Mouse (Mus musculus) hindbrain, embryonic 13.5 days (tissue): ENCODE results near the gene Pga5. TPM values are rescaled to one million over a fixed set of nuclear protein-coding genes. Genes with fewer than 3 reads are reported as not detected.

Experiments
- ATAC-seq: fragments of 200-750 bp; cut with Nextera tagmentation; 2 replicates; pipeline ENCODE4 v1.8.0; 2017; ENCODE audit warnings: moderate TSS enrichment; ENCODE audit not compliant: low FRiP score
- H3K27ac ChIP-seq: fragments of 300-500 bp; sonication (generic); 2 replicates; pipeline ENCODE4 v1.5.1; 2015; ENCODE audit warnings: inconsistent platforms, mild to moderate bottlenecking, moderate library complexity
- H3K27me3 ChIP-seq: fragments of 300-500 bp; sonication (generic); 2 replicates; pipeline ENCODE4 v1.6.1; 2015; ENCODE audit warnings: mild to moderate bottlenecking, inconsistent platforms
- H3K36me3 ChIP-seq: fragments of 300-500 bp; sonication (generic); 2 replicates; pipeline ENCODE4 v1.6.1; 2015; ENCODE audit warnings: mild to moderate bottlenecking, inconsistent platforms
- H3K4me1 ChIP-seq: fragments of 300-500 bp; sonication (generic); replicated peaks from 2 replicates; pipeline ENCODE4 v1.6.1; 2015; ENCODE audit warnings: inconsistent platforms
- H3K4me2 ChIP-seq: fragments of 300-500 bp; sonication (generic); 2 replicates; pipeline ENCODE4 v1.6.1; 2015; ENCODE audit warnings: inconsistent platforms, mild to moderate bottlenecking, moderate library complexity
- H3K4me3 ChIP-seq: fragments of 300-500 bp; sonication (generic); 2 replicates; pipeline ENCODE4 v1.5.1; 2015; ENCODE audit warnings: mild to moderate bottlenecking, inconsistent platforms
- H3K9ac ChIP-seq: fragments of 300-500 bp; sonication (generic); 2 replicates; pipeline ENCODE4 v1.6.1; 2015; ENCODE audit warnings: mild to moderate bottlenecking, inconsistent platforms
- H3K9me3 ChIP-seq: fragments of 300-500 bp; sonication (generic); 2 replicates; pipeline ENCODE4 v1.6.1; 2016; ENCODE audit warnings: inconsistent platforms
- WGBS: fragments of 180-500 bp; shearing (Covaris S2); methylation state at CpG from one replicate; pipeline ENCODE4 v1.1.7; 2015; 5-methylcytosine and 5-hydroxymethylcytosine counted together
- polyA plus RNA-seq: library from polyadenylated mRNA; unstranded; fragments of >200 nt; fragmentation: Nextera tagmentation; extraction: Ambion mirVana; gene quantifications from 2 replicates; pipeline ENCODE4 v1.2.1, GENCODE M21; 2015

Gene Pga5
- polyA plus RNA-seq, 1 experiment from 2014 or later, result not detected

- H3K4me2 ChIP-seq, result no peak overlapping the region
- no peaks in the 10 kb centered on the region for H3K27me3 ChIP-seq
- no peaks in the 10 kb centered on the region for H3K9me3 ChIP-seq
- H3K4me3 ChIP-seq, result no peak overlapping the region
- H3K4me1 ChIP-seq, result peaks cover 29% of the 10 kb centered on the region
- H3K36me3 ChIP-seq, result peaks cover 51% of the 10 kb centered on the region
- WGBS, result 97% methylated on average over 12 of the region's 12 CpGs
- no peak overlapping the region for H3K27ac ChIP-seq
- H3K9ac ChIP-seq, result no peak overlapping the region
- ATAC-seq, result no peak
These were observed 34.8 kb upstream of the Pga5 start for GRCm38 (mm10) chr19:10712646-10713045.

GRCm38 (mm10) chr19:10712194-10712593, 34.3 kb upstream of the Pga5 start:
- ATAC-seq, result no peak
- Histone ChIP-seq H3K27me3 (no peaks in the 10 kb centered on the region), H3K9me3 (no peaks in the 10 kb centered on the region), H3K36me3 (peaks cover 56% of the 10 kb centered on the region), H3K4me2 (no peak overlapping the region), H3K4me3 (no peak overlapping the region), H3K27ac (no peak overlapping the region), H3K4me1 (peaks cover 29% of the 10 kb centered on the region), H3K9ac (no peak overlapping the region)
- WGBS, result 98% methylated on average over 7 of the region's 7 CpGs

GRCm38 (mm10) chr19:10710751-10711150, 32.9 kb upstream of the Pga5 start:
- 0 out of 2 replicates have a peak overlapping the region, but pooled peaks have one; percentile 25 for H3K9ac ChIP-seq
- ATAC-seq, result no peak
- peaks cover 62% of the 10 kb centered on the region for H3K36me3 ChIP-seq
- H3K9me3 ChIP-seq, result no peaks in the 10 kb centered on the region
- no peaks in the 10 kb centered on the region for H3K27me3 ChIP-seq
- H3K4me1 ChIP-seq, result peaks cover 29% of the 10 kb centered on the region
- H3K4me2 ChIP-seq, result no peak overlapping the region
- 94% methylated on average over 4 of the region's 4 CpGs for WGBS
- peak overlapping the region; percentile 93 for H3K27ac ChIP-seq
- no peak overlapping the region for H3K4me3 ChIP-seq

- 60% methylated on average over 9 of the region's 9 CpGs for WGBS
- peaks cover 33% of the 10 kb centered on the region for H3K4me1 ChIP-seq
- H3K27ac ChIP-seq, result peak overlapping the region; percentile 93
- peak; percentile 38; the same call in 1 of the 2 replicates for ATAC-seq
- no peaks in the 10 kb centered on the region for H3K27me3 ChIP-seq
- no peak overlapping the region for H3K4me3 ChIP-seq
- no peaks in the 10 kb centered on the region for H3K9me3 ChIP-seq
- H3K4me2 ChIP-seq, result no peak overlapping the region
- peak overlapping the region; percentile 49; the same call in 1 of the 2 replicates for H3K9ac ChIP-seq
- peaks cover 62% of the 10 kb centered on the region for H3K36me3 ChIP-seq
These were observed 32.2 kb upstream of the Pga5 start for GRCm38 (mm10) chr19:10710088-10710511.

GRCm38 (mm10) chr19:10709360-10710087, 31.7 kb upstream of the Pga5 start:
- H3K36me3 ChIP-seq, result peaks cover 62% of the 10 kb centered on the region
- H3K9ac ChIP-seq, result no peak overlapping the region
- 15% methylated on average over 8 of the region's 8 CpGs for WGBS
- H3K4me2 ChIP-seq, result no peak overlapping the region
- H3K9me3 ChIP-seq, result no peaks in the 10 kb centered on the region
- H3K27ac ChIP-seq, result peak overlapping the region; percentile 93
- H3K4me3 ChIP-seq, result no peak overlapping the region
- no peaks in the 10 kb centered on the region for H3K27me3 ChIP-seq
- H3K4me1 ChIP-seq, result peaks cover 33% of the 10 kb centered on the region
- peak; percentile 84 for ATAC-seq

- Histone ChIP-seq H3K9ac (no peak overlapping the region), H3K27ac (peak overlapping the region; percentile 93), H3K4me1 (peaks cover 33% of the 10 kb centered on the region), H3K4me3 (no peak overlapping the region), H3K36me3 (peaks cover 58% of the 10 kb centered on the region), H3K4me2 (no peak overlapping the region), H3K27me3 (no peaks in the 10 kb centered on the region), H3K9me3 (no peaks in the 10 kb centered on the region)
- WGBS, result 49% methylated on average over 6 of the region's 6 CpGs
- no peak for ATAC-seq
These were observed 31.0 kb upstream of the Pga5 start for GRCm38 (mm10) chr19:10708900-10709299.

- peaks cover 48% of the 10 kb centered on the region for H3K36me3 ChIP-seq
- 94% methylated on average over 1 of the region's 1 CpGs for WGBS
- H3K9ac ChIP-seq, result no peak overlapping the region
- peaks cover 33% of the 10 kb centered on the region for H3K4me1 ChIP-seq
- no peak overlapping the region for H3K4me2 ChIP-seq
- no peaks in the 10 kb centered on the region for H3K27me3 ChIP-seq
- no peak for ATAC-seq
- no peak overlapping the region; the same call in 1 of the 2 replicates for H3K27ac ChIP-seq
- no peaks in the 10 kb centered on the region for H3K9me3 ChIP-seq
- no peak overlapping the region for H3K4me3 ChIP-seq
These were observed 30.0 kb upstream of the Pga5 start for GRCm38 (mm10) chr19:10707881-10708280.

GRCm38 (mm10) chr19:10707087-10707875, 29.4 kb upstream of the Pga5 start:
- Histone ChIP-seq H3K27me3 (no peaks in the 10 kb centered on the region), H3K36me3 (peaks cover 42% of the 10 kb centered on the region), H3K9ac (no peak overlapping the region), H3K27ac (no peak overlapping the region; the same call in 1 of the 2 replicates), H3K4me3 (no peak overlapping the region), H3K9me3 (no peaks in the 10 kb centered on the region), H3K4me2 (no peak overlapping the region), H3K4me1 (peaks cover 33% of the 10 kb centered on the region)
- no peak for ATAC-seq
- 75% methylated on average over 13 of the region's 13 CpGs for WGBS

- Histone ChIP-seq H3K4me1 (peaks cover 41% of the 10 kb centered on the region), H3K36me3 (peaks cover 18% of the 10 kb centered on the region), H3K27ac (no peak overlapping the region), H3K27me3 (no peaks in the 10 kb centered on the region), H3K9me3 (no peaks in the 10 kb centered on the region), H3K4me2 (no peak overlapping the region), H3K9ac (no peak overlapping the region; the same call in 1 of the 2 replicates), H3K4me3 (no peak overlapping the region)
- ATAC-seq, result no peak
- 91% methylated on average over 8 of the region's 8 CpGs for WGBS
These were observed 25.6 kb upstream of the Pga5 start for GRCm38 (mm10) chr19:10703470-10703869.

- Histone ChIP-seq H3K27ac (no peak overlapping the region), H3K36me3 (peaks cover 6% of the 10 kb centered on the region), H3K4me3 (no peak overlapping the region), H3K27me3 (no peaks in the 10 kb centered on the region), H3K4me2 (no peak overlapping the region), H3K9me3 (no peaks in the 10 kb centered on the region), H3K9ac (no peak overlapping the region), H3K4me1 (peaks cover 55% of the 10 kb centered on the region)
- WGBS, result 88% methylated on average over 8 of the region's 8 CpGs
- no peak for ATAC-seq
These were observed 24.3 kb upstream of the Pga5 start for GRCm38 (mm10) chr19:10702125-10702524.

- H3K9ac ChIP-seq, result no peak overlapping the region
- 55% methylated on average over 6 of the region's 6 CpGs for WGBS
- no peaks in the 10 kb centered on the region for H3K36me3 ChIP-seq
- no peaks in the 10 kb centered on the region for H3K27me3 ChIP-seq
- H3K4me1 ChIP-seq, result peaks cover 63% of the 10 kb centered on the region
- ATAC-seq, result no peak
- H3K4me3 ChIP-seq, result no peak overlapping the region
- no peaks in the 10 kb centered on the region for H3K9me3 ChIP-seq
- H3K27ac ChIP-seq, result no peak overlapping the region
- no peak overlapping the region for H3K4me2 ChIP-seq
These were observed 23.3 kb upstream of the Pga5 start for GRCm38 (mm10) chr19:10701013-10701726.

- H3K27me3 ChIP-seq, result no peaks in the 10 kb centered on the region
- H3K27ac ChIP-seq, result peak overlapping the region; percentile 32
- H3K4me2 ChIP-seq, result no peak overlapping the region
- no peak overlapping the region for H3K4me3 ChIP-seq
- 71% methylated on average over 9 of the region's 9 CpGs for WGBS
- H3K9me3 ChIP-seq, result no peaks in the 10 kb centered on the region
- no peak overlapping the region for H3K9ac ChIP-seq
- ATAC-seq, result no peak
- H3K4me1 ChIP-seq, result peaks cover 69% of the 10 kb centered on the region
- no peaks in the 10 kb centered on the region for H3K36me3 ChIP-seq
These were observed 22.0 kb upstream of the Pga5 start for GRCm38 (mm10) chr19:10699851-10700250.
